Mouse (Mus musculus): ENCODE data around the gene Poc1b. TPM values are rescaled to one million over a fixed set of nuclear protein-coding genes. Genes with fewer than 3 reads are reported as not detected.

Gene Poc1b
- polyA plus RNA-seq, 1 experiment = 5.1 TPM

GRCm38 (mm10) chr10:99114295-99114694 lies 7.5 kb downstream of the Poc1b start:
- 90% methylated on average over 8 of the region's 8 CpGs for WGBS
- no peak for DNase-seq (ENCODE audit: low read depth in 1 of 2, low spot score in 2 of 2)
- Histone ChIP-seq H3K27ac (ENCODE audit: insufficient read depth, low read length) (no peak overlapping the region), H3K27me3 (ENCODE audit: control insufficient read depth, insufficient read depth, low read length) (no peaks in the 10 kb centered on the region), H3K4me1 (ENCODE audit: control insufficient read depth, insufficient read depth, insufficient read length) (peaks cover 17% of the 10 kb centered on the region; the same call in 1 of the 2 replicates), H3K4me3 (ENCODE audit: extremely low read depth, insufficient read depth, insufficient read length) (no peak overlapping the region), H3K36me3 (ENCODE audit: control insufficient read depth, insufficient read depth, low read length) (peaks cover 1% of the 10 kb centered on the region; the same call in 1 of the 2 replicates)
- TF ChIP-seq POLR2A (IDR thresholded peaks at IDR 0.05; ENCODE audit: low read depth, low read length) (no peak), CTCF (IDR thresholded peaks at IDR 0.05; ENCODE audit: extremely low read depth, insufficient read depth, insufficient read length, insufficient replicate concordance) (no peak)

GRCm38 (mm10) chr10:99115471-99116236 lies 8.8 kb downstream of the Poc1b start:
- 0 out of 2 replicates have a peak overlapping the region, but pooled peaks have one; percentile 5 for H3K27ac ChIP-seq (ENCODE audit: insufficient read depth, low read length)
- TF ChIP-seq CTCF (IDR thresholded peaks at IDR 0.05; ENCODE audit: extremely low read depth, insufficient read depth, insufficient read length, insufficient replicate concordance) = no peak
- TF ChIP-seq POLR2A (IDR thresholded peaks at IDR 0.05; ENCODE audit: low read depth, low read length) = no peak
- H3K36me3 ChIP-seq (ENCODE audit: control insufficient read depth, insufficient read depth, low read length) = no peaks in the 10 kb centered on the region
- no peaks in the 10 kb centered on the region for H3K27me3 ChIP-seq (ENCODE audit: control insufficient read depth, insufficient read depth, low read length)
- WGBS = 68% methylated on average over 18 of the region's 18 CpGs
- no peak overlapping the region for H3K4me3 ChIP-seq (ENCODE audit: extremely low read depth, insufficient read depth, insufficient read length)
- DNase-seq (ENCODE audit: low read depth in 1 of 2, low spot score in 2 of 2) = no peak
- H3K4me1 ChIP-seq (ENCODE audit: control insufficient read depth, insufficient read depth, insufficient read length) = peaks cover 17% of the 10 kb centered on the region; the same call in 1 of the 2 replicates

GRCm38 (mm10) chr10:99116237-99116632 lies 9.4 kb downstream of the Poc1b start:
- Histone ChIP-seq H3K27ac (ENCODE audit: insufficient read depth, low read length) (no peak overlapping the region), H3K27me3 (ENCODE audit: control insufficient read depth, insufficient read depth, low read length) (no peaks in the 10 kb centered on the region), H3K4me1 (ENCODE audit: control insufficient read depth, insufficient read depth, insufficient read length) (peaks cover 11% of the 10 kb centered on the region; the same call in 1 of the 2 replicates), H3K4me3 (ENCODE audit: extremely low read depth, insufficient read depth, insufficient read length) (no peak overlapping the region), H3K36me3 (ENCODE audit: control insufficient read depth, insufficient read depth, low read length) (no peaks in the 10 kb centered on the region)
- WGBS = 93% methylated on average over 8 of the region's 8 CpGs
- TF ChIP-seq POLR2A (IDR thresholded peaks at IDR 0.05; ENCODE audit: low read depth, low read length) (no peak), CTCF (IDR thresholded peaks at IDR 0.05; ENCODE audit: extremely low read depth, insufficient read depth, insufficient read length, insufficient replicate concordance) (no peak)
- DNase-seq (ENCODE audit: low read depth in 1 of 2, low spot score in 2 of 2) = no peak

- WGBS = 84% methylated on average over 16 of the region's 16 CpGs
- no peak for TF ChIP-seq POLR2A (IDR thresholded peaks at IDR 0.05; ENCODE audit: low read depth, low read length)
- H3K27ac ChIP-seq (ENCODE audit: insufficient read depth, low read length) = peak overlapping the region; percentile 41
- H3K4me1 ChIP-seq (ENCODE audit: control insufficient read depth, insufficient read depth, insufficient read length) = peaks cover 8% of the 10 kb centered on the region; the same call in 1 of the 2 replicates
- no peaks in the 10 kb centered on the region for H3K27me3 ChIP-seq (ENCODE audit: control insufficient read depth, insufficient read depth, low read length)
- DNase-seq (ENCODE audit: low read depth in 1 of 2, low spot score in 2 of 2) = no peak
- H3K4me3 ChIP-seq (ENCODE audit: extremely low read depth, insufficient read depth, insufficient read length) = no peak overlapping the region
- no peaks in the 10 kb centered on the region for H3K36me3 ChIP-seq (ENCODE audit: control insufficient read depth, insufficient read depth, low read length)
Observed at GRCm38 (mm10) chr10:99116650-99117615, 10.1 kb downstream of the Poc1b start.

- no peak overlapping the region for H3K4me3 ChIP-seq (ENCODE audit: extremely low read depth, insufficient read depth, insufficient read length)
- H3K27ac ChIP-seq (ENCODE audit: insufficient read depth, low read length) = no peak overlapping the region
- 92% methylated on average over 10 of the region's 10 CpGs for WGBS
- no peaks in the 10 kb centered on the region for H3K36me3 ChIP-seq (ENCODE audit: control insufficient read depth, insufficient read depth, low read length)
- H3K4me1 ChIP-seq (ENCODE audit: control insufficient read depth, insufficient read depth, insufficient read length) = peaks cover 8% of the 10 kb centered on the region; the same call in 1 of the 2 replicates
- DNase-seq (ENCODE audit: low read depth in 1 of 2, low spot score in 2 of 2) = no peak
- H3K27me3 ChIP-seq (ENCODE audit: control insufficient read depth, insufficient read depth, low read length) = no peaks in the 10 kb centered on the region
- TF ChIP-seq POLR2A (IDR thresholded peaks at IDR 0.05; ENCODE audit: low read depth, low read length) (no peak), CTCF (IDR thresholded peaks at IDR 0.05; ENCODE audit: extremely low read depth, insufficient read depth, insufficient read length, insufficient replicate concordance) (no peak)
Observed at GRCm38 (mm10) chr10:99117876-99118275, 11.0 kb downstream of the Poc1b start.

GRCm38 (mm10) chr10:99118697-99119096 lies 11.9 kb downstream of the Poc1b start:
- TF ChIP-seq CTCF (IDR thresholded peaks at IDR 0.05; ENCODE audit: extremely low read depth, insufficient read depth, insufficient read length, insufficient replicate concordance) = no peak
- no peak for TF ChIP-seq POLR2A (IDR thresholded peaks at IDR 0.05; ENCODE audit: low read depth, low read length)
- no peak overlapping the region for H3K27ac ChIP-seq (ENCODE audit: insufficient read depth, low read length)
- peaks cover 8% of the 10 kb centered on the region; the same call in 1 of the 2 replicates for H3K4me1 ChIP-seq (ENCODE audit: control insufficient read depth, insufficient read depth, insufficient read length)
- H3K27me3 ChIP-seq (ENCODE audit: control insufficient read depth, insufficient read depth, low read length) = no peaks in the 10 kb centered on the region
- H3K36me3 ChIP-seq (ENCODE audit: control insufficient read depth, insufficient read depth, low read length) = no peaks in the 10 kb centered on the region
- no peak for DNase-seq (ENCODE audit: low read depth in 1 of 2, low spot score in 2 of 2)
- H3K4me3 ChIP-seq (ENCODE audit: extremely low read depth, insufficient read depth, insufficient read length) = no peak overlapping the region
- 79% methylated on average over 6 of the region's 6 CpGs for WGBS
